In the genomic region with DNA sequence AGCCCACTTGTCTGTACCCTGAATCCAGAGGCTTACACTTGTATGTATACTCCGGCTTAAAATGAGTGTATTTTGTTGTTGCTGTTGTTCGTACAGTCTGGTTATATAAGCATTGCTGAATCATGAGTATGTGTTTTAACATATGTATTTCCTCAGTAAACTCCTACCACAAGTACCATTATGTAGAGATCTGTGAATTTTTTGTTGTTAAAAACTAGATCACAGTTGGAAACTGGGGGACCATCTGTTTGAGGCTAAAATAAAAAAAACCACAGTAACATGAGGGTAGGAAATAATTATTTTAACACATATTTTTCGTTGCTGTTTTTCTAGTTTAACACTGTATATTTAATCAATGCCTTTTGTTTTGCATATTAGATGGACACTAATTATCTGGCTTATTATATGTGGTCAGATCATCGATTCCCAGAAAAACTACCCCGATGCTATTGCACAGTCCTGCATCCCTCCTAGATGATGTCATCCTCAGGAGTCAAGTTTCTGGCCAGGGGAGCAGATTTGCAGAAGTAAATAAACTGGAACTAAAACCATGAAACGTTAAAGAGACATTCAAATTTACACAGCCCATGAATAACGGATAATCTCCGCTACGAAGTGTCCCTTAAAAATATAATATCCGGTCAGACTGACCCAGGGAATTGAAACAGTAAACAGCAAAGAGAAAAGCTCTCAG, we compare ENCODE assay signal across 8 mouse cellular contexts. TPM values are rescaled to one million over a fixed set of nuclear protein-coding genes. Genes with fewer than 3 reads are reported as not detected.
DNase-seq lines count a peak whose midpoint lies in the region; ATAC-seq and TF ChIP-seq lines count a peak whose summit lies in the region.

No protein-coding gene starts in this region.

- 59% methylated on average over 10 of the region's 10 CpGs for WGBS in heart, embryonic 11.5 days (ENCODE audit: insufficient replicate concordance)
- 42% methylated on average over 10 of the region's 10 CpGs for WGBS in intestine, embryonic 14.5 days
- 41% methylated on average over 10 of the region's 10 CpGs for WGBS in midbrain, embryonic 15.5 days
- 22% methylated on average over 10 of the region's 10 CpGs for WGBS in thymus, adult 2 months

- H3K27me3 ChIP-seq in heart, embryonic 11.5 days (ENCODE audit: control insufficient read depth, insufficient read depth, low read length), result no peaks in the 10 kb centered on the region
- no peaks in the 10 kb centered on the region for H3K27me3 ChIP-seq in intestine, embryonic 14.5 days (replicated peaks; ENCODE audit: control insufficient read depth, insufficient read depth, low read length)
- H3K27me3 ChIP-seq in midbrain, embryonic 15.5 days (replicated peaks), result no peaks in the 10 kb centered on the region
- no peaks in the 10 kb centered on the region for H3K27me3 ChIP-seq in thymus, adult 2 months (ENCODE audit: control insufficient read depth, insufficient read depth, low read length)

- no peak for ATAC-seq in heart, embryonic 11.5 days (replicated peaks; ENCODE audit: insufficient number of reproducible peaks, low FRiP score, low TSS enrichment)
- no peak for ATAC-seq in intestine, embryonic 14.5 days (replicated peaks; ENCODE audit: low FRiP score, low TSS enrichment, low read depth)
- ATAC-seq in midbrain, embryonic 15.5 days (replicated peaks), result peak; percentile 46

- peak overlapping the region; percentile 45 for H3K4me2 ChIP-seq in heart, embryonic 11.5 days
- H3K4me2 ChIP-seq in intestine, embryonic 14.5 days (ENCODE audit: low read length), result peak overlapping the region; percentile 43
- H3K4me2 ChIP-seq in midbrain, embryonic 15.5 days, result peak overlapping the region; percentile 21; the same call in 1 of the 2 replicates

- no peak for TF ChIP-seq POLR2A in thymus, adult 2 months (IDR thresholded peaks at IDR 0.05; ENCODE audit: control insufficient read depth, extremely low read depth, insufficient read depth, low read length, poor library complexity)

- intact Hi-C loops in heart, postnatal 36 days (cut with DNase I), result loop anchor here (1.0 to 5.0 kb wide), 4 partner anchors 17 to 111 kb away; no protein-coding TSS in a partner anchor
- intact Hi-C loops in left cerebral cortex, postnatal 25 days (cut with DNase I), result loop anchor here (2.0 kb wide), 1 partner anchor 17 kb away; no protein-coding TSS in a partner anchor

- no peak overlapping the region for H3K9ac ChIP-seq in heart, embryonic 11.5 days (ENCODE audit: low read depth, low read length)
- H3K9ac ChIP-seq in intestine, embryonic 14.5 days (ENCODE audit: low read length), result peak overlapping the region; percentile 29; the same call in 1 of the 2 replicates
- H3K9ac ChIP-seq in midbrain, embryonic 15.5 days, result no peak overlapping the region

- no peaks in the 10 kb centered on the region for H3K4me1 ChIP-seq in heart, embryonic 11.5 days (ENCODE audit: control insufficient read depth, insufficient read depth, low read length)
- H3K4me1 ChIP-seq in brown adipose tissue, adult 24 weeks (ENCODE audit: control insufficient read depth, insufficient read depth, insufficient read length, low read length), result peaks cover 4% of the 10 kb centered on the region
- H3K4me1 ChIP-seq in intestine, embryonic 14.5 days (replicated peaks; ENCODE audit: control insufficient read depth, insufficient read depth, low read length), result peaks cover 7% of the 10 kb centered on the region; the same call in 1 of the 2 replicates
- H3K4me1 ChIP-seq in midbrain, embryonic 15.5 days, result 0 out of 2 replicates have a peak, but pooled peaks cover 6% of the 10 kb centered on the region
- H3K4me1 ChIP-seq in thymus, adult 2 months (replicated peaks; ENCODE audit: control insufficient read depth, insufficient read depth, low read length), result no peaks in the 10 kb centered on the region

- no peak for DNase-seq in heart, postnatal 36 days
- DNase-seq in intestine, embryonic 14.5 days (ENCODE audit: low spot score), result no peak
- no peak for DNase-seq in testis, postnatal 10 days (ENCODE audit: low spot score)
- DNase-seq in left cerebral cortex, postnatal 25 days (ENCODE audit: low spot score in 2 of 2), result no peak
- no peak for DNase-seq in thymus, adult 2 months

- H3K36me3 ChIP-seq in heart, embryonic 11.5 days (ENCODE audit: control insufficient read depth, insufficient read depth, low read length), result no peaks in the 10 kb centered on the region
- H3K36me3 ChIP-seq in intestine, embryonic 14.5 days (ENCODE audit: control insufficient read depth, insufficient read depth, low read length), result no peaks in the 10 kb centered on the region
- H3K36me3 ChIP-seq in midbrain, embryonic 15.5 days (replicated peaks), result no peaks in the 10 kb centered on the region
- no peaks in the 10 kb centered on the region for H3K36me3 ChIP-seq in thymus, adult 2 months (ENCODE audit: control insufficient read depth, insufficient read depth, low read length)

- H3K4me3 ChIP-seq in heart, embryonic 11.5 days (ENCODE audit: low read depth, low read length), result peak overlapping the region; percentile 27
- H3K4me3 ChIP-seq in brown adipose tissue, adult 24 weeks (ENCODE audit: insufficient read depth, low read depth, low read length), result peak overlapping the region; percentile 66
- peak overlapping the region; percentile 8 for H3K4me3 ChIP-seq in intestine, embryonic 14.5 days (ENCODE audit: low read depth, low read length)
- no peak overlapping the region for H3K4me3 ChIP-seq in midbrain, embryonic 15.5 days
- no peak overlapping the region for H3K4me3 ChIP-seq in thymus, adult 2 months (ENCODE audit: control insufficient read depth, insufficient read depth, low read length)

- no peak for TF ChIP-seq CTCF in thymus, adult 2 months (IDR thresholded peaks at IDR 0.05; ENCODE audit: borderline replicate concordance, control insufficient read depth, extremely low read depth, insufficient read depth, low read length, poor library complexity)

- no peaks in the 10 kb centered on the region for H3K9me3 ChIP-seq in heart, embryonic 11.5 days (replicated peaks; ENCODE audit: control insufficient read depth, low read length)
- no peaks in the 10 kb centered on the region for H3K9me3 ChIP-seq in intestine, embryonic 14.5 days (ENCODE audit: control insufficient read depth, low read length)
- H3K9me3 ChIP-seq in midbrain, embryonic 15.5 days, result no peaks in the 10 kb centered on the region

- no peak overlapping the region for H3K27ac ChIP-seq in heart, embryonic 11.5 days (ENCODE audit: low read depth, low read length)
- peak overlapping the region; percentile 99 for H3K27ac ChIP-seq in brown adipose tissue, adult 24 weeks (replicated peaks; ENCODE audit: low read depth, low read length)
- peak overlapping the region; percentile 76 for H3K27ac ChIP-seq in intestine, embryonic 14.5 days (ENCODE audit: low read depth)
- no peak overlapping the region for H3K27ac ChIP-seq in midbrain, embryonic 15.5 days
- H3K27ac ChIP-seq in thymus, adult 2 months (ENCODE audit: control insufficient read depth, insufficient read depth, low read length), result no peak overlapping the region

RNA-seq across cellular contexts. Expression of gene Cep85l, which starts 18.2 kb away (rescaled TPM):
- 3.5 and 5.8 TPM in 2 replicates for polyA plus RNA-seq in heart, embryonic 11.5 days (2014; fragmentation: Nextera tagmentation; extraction: Ambion mirVana)
- total RNA-seq in heart, postnatal 36 days (2021), result 10 to 100 TPM; 15.4 to 17.5 TPM
- 5.7 and 7.8 TPM in 2 replicates for polyA plus RNA-seq in brown adipose tissue, adult 24 weeks (2012; ENCODE audit: insufficient read depth, insufficient read length, missing spikeins)
- polyA plus RNA-seq in intestine, embryonic 14.5 days (2014; fragmentation: Nextera tagmentation; extraction: Ambion mirVana), result 6.1 and 7.0 TPM in 2 replicates
- 4.9 and 6.6 TPM in 2 replicates for polyA plus RNA-seq in midbrain, embryonic 15.5 days (2015; fragmentation: Nextera tagmentation; extraction: Ambion mirVana)
- 10 to 100 TPM; 18.7 to 19.9 TPM for total RNA-seq in left cerebral cortex, postnatal 25 days (2021)
- 1.8 and 1.9 TPM in 2 replicates for polyA plus RNA-seq in thymus, adult 2 months (2012; rRNA removed)

Comparison
In these comparisons a context has a peak if more than half of its experiments do, and no peak if none do; other contexts are left out.
1. H3K27ac ChIP-seq: peak in brown adipose tissue, adult 24 weeks (single experiment) and intestine, embryonic 14.5 days (single experiment); none in heart, embryonic 11.5 days (single experiment), midbrain, embryonic 15.5 days (single experiment) and thymus, adult 2 months (single experiment).
2. H3K4me3 ChIP-seq: peak in heart, embryonic 11.5 days (single experiment), brown adipose tissue, adult 24 weeks (single experiment) and intestine, embryonic 14.5 days (single experiment); none in midbrain, embryonic 15.5 days (single experiment) and thymus, adult 2 months (single experiment).
3. Peak in every context shown above with its lines, with median percentiles within 50 percentile points of each other: H3K4me2 ChIP-seq.